Mouse (Mus musculus) heart, postnatal 10 days (tissue): ENCODE results near the gene Orc3. TPM values are rescaled to one million over a fixed set of nuclear protein-coding genes. Genes with fewer than 3 reads are reported as not detected.
"Not testable (repeated sequence)": the region's sequence is repeated elsewhere in the genome, so short reads cannot be mapped to it uniquely, and the experiment has no call there.

Source experiments
- DNase-seq, 2 experiments: peaks; one replicate each; pipeline ENCODE4 v3.0.0; 2021
- intact Hi-C: fragments of 180-260 bp; cut with DNase I; formaldehyde crosslinking; loops from one replicate; pipeline ENCODE4 v1.15.1; 2025
- total RNA-seq, 2 experiments: library from RNA; stranded (reverse); gene quantifications; 2 replicates each; pipeline ENCODE4 v1.2.3; 2021

Gene Orc3
- total RNA-seq, 2 experiments from 2014 or later, result 42.0 to 43.9 TPM

GRCm38 (mm10) chr4:34584871-34585607 lies 29.7 kb downstream of the Orc3 start:
- DNase-seq, result peak in 1 of 2 experiments; percentile 27
- intact Hi-C loops, result no loop called here

DNA sequence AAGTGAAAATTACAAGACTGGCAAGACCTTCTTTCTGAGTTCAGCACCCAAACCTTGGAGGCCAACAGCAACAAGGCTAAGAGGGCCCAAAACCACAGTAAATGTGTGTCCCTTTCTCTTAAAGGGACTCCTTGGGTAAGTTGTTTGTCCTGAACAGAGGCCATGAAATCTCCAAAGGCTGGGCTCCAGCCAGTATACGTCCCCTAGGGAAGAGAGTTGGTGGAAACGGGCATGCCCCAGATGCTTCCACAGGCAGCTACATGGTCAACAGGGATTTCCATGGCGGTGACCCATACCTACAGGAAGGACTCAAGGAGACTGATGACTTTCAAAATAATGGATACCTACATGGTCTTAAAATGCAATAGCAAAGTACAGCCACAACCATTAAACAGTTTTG lies 31.3 kb downstream of the Orc3 start:
- intact Hi-C loops, result no loop called here
- peak in 1 of 2 experiments; percentile 14 for DNase-seq

- intact Hi-C loops, result no loop called here
- DNase-seq, result no peak
Measured at GRCm38 (mm10) chr4:34582476-34582875, 32.3 kb downstream of the Orc3 start.

DNA sequence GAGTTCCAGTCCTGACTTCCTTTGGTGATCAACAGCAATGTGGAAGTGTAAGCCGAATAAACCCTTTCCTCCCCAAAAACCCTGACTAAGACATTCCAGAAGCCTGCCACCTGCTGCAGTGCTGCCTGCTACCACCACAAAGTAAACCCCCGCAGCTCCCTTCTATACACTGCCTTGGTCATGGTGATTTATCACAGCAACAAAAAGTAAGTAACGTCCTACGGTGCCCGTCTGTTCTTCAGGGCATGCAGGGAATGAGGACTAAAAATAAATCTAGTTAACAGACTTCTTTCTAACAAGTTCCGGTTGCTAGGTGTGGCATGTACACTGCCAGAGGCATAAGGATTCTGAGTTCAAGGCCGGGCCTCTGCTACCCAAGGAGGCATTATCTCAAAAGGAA lies 32.8 kb downstream of the Orc3 start:
- intact Hi-C loops, result no loop called here
- no peak for DNase-seq

GRCm38 (mm10) chr4:34581489-34581888 lies 33.3 kb downstream of the Orc3 start:
- DNase-seq, intact Hi-C loops: not testable (repeated sequence)

- intact Hi-C loops, result loop anchor here (5.0 kb wide), 1 partner anchor 33 kb away; the partner anchor contains the start of genes Orc3 and Rars2
- DNase-seq, result no peak
Measured at GRCm38 (mm10) chr4:34579215-34579614, 35.5 kb downstream of the Orc3 start.

- intact Hi-C loops, result loop anchor here (5.0 kb wide), 1 partner anchor 35 kb away; the partner anchor contains the start of genes Orc3 and Rars2
- DNase-seq, result no peak
Measured at GRCm38 (mm10) chr4:34577028-34577427, 37.7 kb downstream of the Orc3 start.

- intact Hi-C loops, result no loop called here
- DNase-seq, result no peak
Measured at GRCm38 (mm10) chr4:34572876-34573275, 41.9 kb downstream of the Orc3 start.

DNA sequence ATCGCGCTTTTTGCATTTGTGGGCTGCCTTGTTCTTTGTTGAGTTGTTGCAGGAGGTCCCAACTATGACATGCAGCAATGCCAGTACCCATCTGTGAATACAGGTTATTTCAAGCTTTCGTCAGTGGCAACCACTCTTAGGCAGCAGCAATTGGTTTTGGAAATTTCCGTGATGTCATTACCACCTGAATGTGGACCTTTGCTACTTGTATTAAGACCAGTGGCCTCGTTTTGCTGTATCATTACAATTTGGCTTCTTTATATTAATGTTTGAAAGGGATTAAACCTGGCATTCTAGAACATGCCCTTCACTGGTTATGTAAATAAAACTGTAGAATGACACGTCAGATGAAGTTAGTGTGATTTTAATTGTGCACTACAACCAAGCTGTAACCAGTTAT lies 48.5 kb downstream of the Orc3 start:
- intact Hi-C loops, result loop anchor here (10.0 kb wide), 1 partner anchor 1171 kb away; no protein-coding TSS in a partner anchor

GRCm38 (mm10) chr4:34560971-34561370 lies 53.8 kb downstream of the Orc3 start:
- no peak for DNase-seq
- intact Hi-C loops, result loop anchor here (5.0 to 10.0 kb wide), 2 partner anchors 56 to 1166 kb away; no protein-coding TSS in a partner anchor

More for the DNA sequence above, 48.5 kb downstream of the Orc3 start:
- no peak for DNase-seq

GRCm38 (mm10) chr4:34556183-34556582 lies 58.6 kb downstream of the Orc3 start:
- intact Hi-C loops, result no loop called here

DNA sequence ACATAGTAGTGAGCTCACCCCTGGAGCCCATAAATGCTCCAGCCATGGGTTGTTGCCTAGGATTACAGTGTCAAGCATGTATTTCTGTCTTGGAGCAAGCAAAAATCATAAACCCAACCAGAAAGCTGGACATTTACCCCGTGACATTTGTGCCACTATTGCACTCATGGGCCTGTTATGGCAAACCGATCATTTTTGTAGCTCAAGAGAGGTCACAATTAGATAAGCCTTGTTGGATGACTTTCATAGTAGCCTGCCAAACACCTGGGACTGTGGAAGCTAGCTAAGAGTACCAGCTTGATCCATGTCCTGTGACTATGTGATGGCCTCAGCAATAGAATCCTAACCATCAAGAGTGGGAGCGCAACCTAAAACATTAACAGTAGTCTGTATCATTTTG lies 59.1 kb downstream of the Orc3 start:
- intact Hi-C loops, result no loop called here
- peak; percentile 30 to 42 for DNase-seq

More at GRCm38 (mm10) chr4:34556183-34556582, 58.6 kb downstream of the Orc3 start:
- DNase-seq, result no peak

GRCm38 (mm10) chr4:34554596-34554995 lies 60.1 kb downstream of the Orc3 start:
- DNase-seq, result no peak
- intact Hi-C loops, result loop anchor here (5.0 kb wide), 1 partner anchor 333 kb away; no protein-coding TSS in a partner anchor

DNA sequence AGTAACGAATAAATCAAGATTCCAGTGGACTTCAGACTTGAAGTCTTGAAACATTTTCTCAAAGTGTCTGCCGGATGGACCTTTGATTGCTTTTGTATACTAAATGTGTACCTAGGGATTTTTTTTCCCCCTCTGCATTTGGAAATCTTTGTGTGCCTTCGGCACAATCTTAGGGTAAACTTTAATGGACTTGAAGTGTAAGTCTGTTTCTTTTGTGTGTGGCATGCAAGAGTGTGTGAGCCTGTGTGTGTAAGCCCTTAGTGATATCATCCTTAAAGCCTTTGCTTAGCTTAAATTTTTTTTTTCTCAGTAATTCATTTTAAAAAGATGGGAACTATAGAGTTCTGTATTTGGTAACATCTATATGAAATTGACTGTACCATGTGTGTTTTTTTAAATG lies 62.8 kb downstream of the Orc3 start:
- DNase-seq, result no peak
- intact Hi-C loops, result loop anchor here (5.0 kb wide), 1 partner anchor 335 kb away; no protein-coding TSS in a partner anchor

- DNase-seq, result peak; percentile 73 to 79
- intact Hi-C loops, result loop anchor here (5.0 kb wide), 1 partner anchor 336 kb away; no protein-coding TSS in a partner anchor
Measured at GRCm38 (mm10) chr4:34551098-34551809, 63.5 kb downstream of the Orc3 start.

DNA sequence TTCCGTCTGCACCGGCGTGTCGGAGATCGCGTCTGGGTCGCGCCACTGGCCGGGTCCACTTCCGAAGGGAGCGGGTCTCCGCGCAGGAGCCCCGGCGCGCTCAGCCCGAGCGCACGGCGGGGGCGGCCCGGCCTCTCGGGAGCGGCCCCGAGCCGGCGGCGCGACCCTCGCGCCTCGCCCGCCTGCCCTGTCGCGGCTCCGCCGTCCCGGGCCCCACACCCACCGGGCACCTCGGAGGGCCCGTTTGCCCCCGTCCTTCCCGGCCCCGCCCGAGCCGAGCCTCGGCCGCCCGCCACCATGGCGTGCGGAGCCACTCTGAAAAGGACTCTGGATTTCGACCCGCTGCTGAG lies 64.0 kb downstream of the Orc3 start, which contains the start of gene Akirin2:
TSS of gene Akirin2 (plus strand) at position 190 of the 350 bp plus-strand sequence.
- intact Hi-C loops, result loop anchor here (5.0 kb wide), 1 partner anchor 337 kb away; no protein-coding TSS in a partner anchor

GRCm38 (mm10) chr4:34549981-34550747 lies 64.6 kb downstream of the Orc3 start:
- DNase-seq, result peak; percentile 98
- intact Hi-C loops, result loop anchor here (5.0 kb wide), 1 partner anchor 337 kb away; no protein-coding TSS in a partner anchor

More for the DNA sequence above, 64.0 kb downstream of the Orc3 start, which contains the start of gene Akirin2:
- DNase-seq, result no peak

GRCm38 (mm10) chr4:34529941-34530340 lies 84.8 kb downstream of the Orc3 start:
- intact Hi-C loops, result no loop called here
- DNase-seq, result no peak

DNA sequence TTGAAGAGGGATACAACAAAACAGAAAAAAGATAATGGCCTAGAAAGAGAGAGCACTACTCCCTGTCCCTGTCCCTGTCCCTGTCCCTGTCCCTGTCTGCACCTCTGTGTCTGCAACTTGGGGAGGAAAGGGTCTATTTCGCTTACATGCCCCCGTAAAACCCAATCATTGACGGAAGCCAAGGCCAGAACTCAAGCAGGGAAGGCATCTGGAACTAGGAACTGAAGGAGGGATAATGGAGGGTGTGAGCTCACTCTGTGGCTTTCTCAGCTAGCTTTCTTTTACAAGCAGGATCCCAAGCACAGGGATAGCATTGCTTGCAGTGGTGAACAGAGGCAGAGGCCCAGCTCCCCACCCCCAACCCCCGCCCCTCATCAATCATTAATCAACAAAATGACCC lies 85.4 kb downstream of the Orc3 start:
- intact Hi-C loops, result no loop called here

DNA sequence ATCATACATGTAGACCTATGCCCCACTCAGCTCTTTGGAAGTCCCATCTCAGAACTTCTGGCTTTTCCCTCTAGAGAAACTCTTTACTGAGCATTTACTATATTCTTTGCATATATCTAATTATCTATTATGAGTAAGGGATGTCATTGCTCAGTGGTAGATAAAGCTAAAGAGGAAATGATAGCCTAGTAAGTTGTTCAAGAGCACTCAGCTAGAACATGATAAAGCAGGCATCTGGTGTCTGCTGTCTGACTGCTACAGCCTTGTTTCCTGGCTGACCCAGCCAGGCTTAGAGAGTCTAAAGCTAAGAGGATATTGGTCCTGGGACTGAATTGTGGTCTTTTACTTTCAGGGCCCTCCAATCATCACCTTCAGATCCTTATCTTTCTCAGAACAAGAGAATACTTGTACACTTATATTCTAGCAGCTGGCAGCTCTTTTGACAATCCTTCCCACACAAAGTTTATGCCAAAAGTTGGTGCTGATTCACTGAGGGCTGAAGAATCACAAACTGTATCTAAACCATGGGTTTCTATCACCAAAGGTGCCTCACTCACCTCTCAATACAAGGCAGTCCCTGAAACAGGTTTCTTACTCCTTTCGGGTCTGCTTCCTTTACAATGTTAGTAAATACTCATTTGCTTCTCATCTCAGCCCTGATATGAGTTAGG lies 86.2 kb downstream of the Orc3 start:
- intact Hi-C loops, result no loop called here
- no peak for DNase-seq

More for the DNA sequence above, 85.4 kb downstream of the Orc3 start:
- DNase-seq, result no peak
